Mouse (Mus musculus) cerebellum, postnatal 4 days (tissue): ENCODE measurements around the gene Ddx39.

Experiments used
- DNase-seq, 2 experiments: peaks; one replicate each; pipeline ENCODE4 v3.0.0; 2022; ENCODE audit warnings: low spot score in 2 of 2, mixed read lengths in 1 of 2

Ddx39 gene

GRCm38 (mm10) chr8:83698661-83699453 is 16.1 kb upstream of the Ddx39 start, which contains the start of gene Pkn1:
Pkn1 (minus strand) TSS chr8:83699179.
- DNase-seq = peak in 1 of 2 experiments; percentile 68

GRCm38 (mm10) chr8:83699566-83699965 is 15.4 kb upstream of the Ddx39 start:
- DNase-seq = no peak

- no peak for DNase-seq
These were observed 14.4 kb upstream of the Ddx39 start for GRCm38 (mm10) chr8:83700423-83701085.

- no peak for DNase-seq
These were observed 11.6 kb upstream of the Ddx39 start for GRCm38 (mm10) chr8:83703426-83703825.

- no peak for DNase-seq
These were observed 8.6 kb upstream of the Ddx39 start for GRCm38 (mm10) chr8:83706411-83706810.

- no peak for DNase-seq
These were observed 7.4 kb upstream of the Ddx39 start for GRCm38 (mm10) chr8:83707554-83707953.

- no peak for DNase-seq
These were observed 324 bp upstream of the Ddx39 start for GRCm38 (mm10) chr8:83714676-83715030.

GRCm38 (mm10) chr8:83715771-83716170 is 794 bp downstream of the Ddx39 start:
- no peak for DNase-seq

- DNase-seq = no peak
These were observed 1.6 kb downstream of the Ddx39 start for GRCm38 (mm10) chr8:83716563-83716962.

GRCm38 (mm10) chr8:83719048-83719447 is 4.1 kb downstream of the Ddx39 start:
- DNase-seq = no peak

GRCm38 (mm10) chr8:83719693-83720092 is 4.7 kb downstream of the Ddx39 start:
- DNase-seq = no peak

GRCm38 (mm10) chr8:83721405-83722025 is 6.5 kb downstream of the Ddx39 start:
- DNase-seq = no peak

- no peak for DNase-seq
These were observed 7.7 kb downstream of the Ddx39 start for GRCm38 (mm10) chr8:83722631-83723030.

GRCm38 (mm10) chr8:83723447-83724083 is 8.6 kb downstream of the Ddx39 start:
- DNase-seq = no peak

- peak; percentile 76 to 87 for DNase-seq
These were observed 9.9 kb downstream of the Ddx39 start for GRCm38 (mm10) chr8:83724697-83725482.

- DNase-seq = no peak
These were observed 10.6 kb downstream of the Ddx39 start for GRCm38 (mm10) chr8:83725521-83726102.

GRCm38 (mm10) chr8:83729009-83729807 is 14.2 kb downstream of the Ddx39 start:
- DNase-seq = peak in 1 of 2 experiments; percentile 36

GRCm38 (mm10) chr8:83731906-83732305 is 16.9 kb downstream of the Ddx39 start:
- DNase-seq = no peak

- no peak for DNase-seq
These were observed 17.9 kb downstream of the Ddx39 start for GRCm38 (mm10) chr8:83732919-83733318.

GRCm38 (mm10) chr8:83736681-83737080 is 21.7 kb downstream of the Ddx39 start:
- DNase-seq = no peak
